Mouse (Mus musculus) cerebellum, adult 2 months (tissue): ENCODE data around the gene Ciapin1. TPM values are rescaled to one million over a fixed set of nuclear protein-coding genes. Genes with fewer than 3 reads are reported as not detected.

ENCODE experiments used
- DNase-seq, 2 experiments: peaks; one replicate each; pipeline ENCODE4 v3.0.0; 2021
- H3K27ac ChIP-seq: fragments of 200-500 bp; 2 replicates; pipeline ENCODE4 v1.5.1; 2012; ENCODE audit warnings: low read length, control low read depth, inconsistent platforms; ENCODE audit not compliant: insufficient read depth
- H3K27me3 ChIP-seq: fragments of 200-500 bp; 2 replicates; pipeline ENCODE4 v1.6.1; 2012; ENCODE audit warnings: inconsistent platforms, mild to moderate bottlenecking, low read length, moderate library complexity; ENCODE audit not compliant: control insufficient read depth, insufficient read depth
- H3K4me1 ChIP-seq: fragments of 200-500 bp; 2 replicates; pipeline ENCODE4 v1.6.1; 2011; ENCODE audit warnings: low read length; ENCODE audit not compliant: control insufficient read depth, insufficient read depth
- H3K4me3 ChIP-seq: fragments of 200-500 bp; replicated peaks from 2 replicates; pipeline ENCODE3; 2011; ENCODE audit warnings: mild to moderate bottlenecking, low read depth, low read length, control low read depth; ENCODE audit not compliant: insufficient read depth
- CTCF ChIP-seq: fragments of 200-500 bp; IDR thresholded peaks from 2 replicates; pipeline ENCODE4 v1.5.1; 2011; ENCODE audit warnings: low read depth, mild to moderate bottlenecking, control low read depth, low read length, moderate library complexity, borderline replicate concordance; ENCODE audit not compliant: insufficient read depth
- POLR2A ChIP-seq: fragments of 200-500 bp; IDR thresholded peaks from 2 replicates; pipeline ENCODE4 v1.6.1; 2011; ENCODE audit warnings: low read length, control low read depth, borderline replicate concordance; ENCODE audit not compliant: insufficient read depth
- WGBS: fragments of 180-500 bp; shearing (Covaris S2); methylation state at CpG from one replicate; pipeline ENCODE4 v1.1.7; 2018; 5-methylcytosine and 5-hydroxymethylcytosine counted together
- polyA plus RNA-seq: library from polyadenylated mRNA; depleted of rRNA; stranded (reverse); fragments of >200 nt; gene quantifications from 2 replicates; pipeline ENCODE4 v1.2.3, GENCODE M21; 2012; rRNA removed

Ciapin1 gene
- 58.2 and 58.4 TPM in 2 replicates for polyA plus RNA-seq

- peaks cover 5% of the 10 kb centered on the region for H3K4me1 ChIP-seq
- peak within 1 kb of the TSS; percentile 97 for H3K27ac ChIP-seq
- DNase-seq: peak; percentile 94 to 96
- WGBS: under 1% methylated on average over 82 of the region's 82 CpGs
- no peak for TF ChIP-seq CTCF
- TF ChIP-seq POLR2A: peak; percentile 93
- no peaks in the 10 kb centered on the region for H3K27me3 ChIP-seq
- peak within 1 kb of the TSS; percentile 87 for H3K4me3 ChIP-seq
Observed at GRCm38 (mm10) chr8:94837662-94838574, at the start of gene Ciapin1, which contains the start of gene Coq9. TSS of gene Ciapin1 (minus strand) at chr8:94838358. TSS of gene Coq9 (plus strand) at chr8:94838321.

GRCm38 (mm10) chr8:94880742-94881141 lies 42.6 kb upstream of the Ciapin1 start:
- no peak for DNase-seq
- Histone ChIP-seq H3K4me3 (no peak overlapping the region), H3K27ac (no peak overlapping the region), H3K27me3 (no peaks in the 10 kb centered on the region), H3K4me1 (no peaks in the 10 kb centered on the region)
- no peak for TF ChIP-seq CTCF
- 78% methylated on average over 4 of the region's 4 CpGs for WGBS

GRCm38 (mm10) chr8:94876820-94877219 lies 38.7 kb upstream of the Ciapin1 start:
- peaks cover 4% of the 10 kb centered on the region for H3K4me1 ChIP-seq
- no peak overlapping the region for H3K4me3 ChIP-seq
- WGBS: 63% methylated on average over 3 of the region's 3 CpGs
- no peak for DNase-seq
- H3K27ac ChIP-seq: no peak overlapping the region
- no peaks in the 10 kb centered on the region for H3K27me3 ChIP-seq
- no peak for TF ChIP-seq CTCF
- TF ChIP-seq POLR2A: no peak

- no peak within 1 kb of the TSS for H3K27ac ChIP-seq
- DNase-seq: peak; percentile 68 to 76
- H3K4me1 ChIP-seq: peaks cover 6% of the 10 kb centered on the region
- under 1% methylated on average over 36 of the region's 37 CpGs for WGBS
- no peaks in the 10 kb centered on the region for H3K27me3 ChIP-seq
- peak within 1 kb of the TSS; percentile 70 for H3K4me3 ChIP-seq
- no peak for TF ChIP-seq CTCF
Observed at GRCm38 (mm10) chr8:94876197-94876730, 38.1 kb upstream of the Ciapin1 start, which contains the start of gene Dok4. TSS of gene Dok4 (minus strand) at chr8:94876330.

GRCm38 (mm10) chr8:94875871-94876150 lies 37.7 kb upstream of the Ciapin1 start:
- WGBS: 1% methylated on average over 19 of the region's 20 CpGs

GRCm38 (mm10) chr8:94875096-94875870 lies 37.1 kb upstream of the Ciapin1 start:
- Histone ChIP-seq H3K27me3 (no peaks in the 10 kb centered on the region), H3K4me1 (peaks cover 10% of the 10 kb centered on the region)
- WGBS: 6% methylated on average over 17 of the region's 17 CpGs

More at GRCm38 (mm10) chr8:94875871-94876150, 37.7 kb upstream of the Ciapin1 start:
- Histone ChIP-seq H3K4me3 (peak overlapping the region; percentile 70), H3K27ac (no peak overlapping the region), H3K4me1 (peaks cover 8% of the 10 kb centered on the region), H3K27me3 (no peaks in the 10 kb centered on the region)
- DNase-seq: no peak
- TF ChIP-seq POLR2A (no peak), CTCF (no peak)

GRCm38 (mm10) chr8:94874358-94874757 lies 36.2 kb upstream of the Ciapin1 start:
- no peak for TF ChIP-seq POLR2A
- TF ChIP-seq CTCF: peak; percentile 80
- Histone ChIP-seq H3K4me3 (no peak overlapping the region), H3K27ac (no peak overlapping the region), H3K4me1 (peaks cover 18% of the 10 kb centered on the region), H3K27me3 (no peaks in the 10 kb centered on the region)
- peak; percentile 54 to 67 for DNase-seq
- WGBS: 19% methylated on average over 6 of the region's 6 CpGs

More at GRCm38 (mm10) chr8:94875096-94875870, 37.1 kb upstream of the Ciapin1 start:
- no peak overlapping the region for H3K27ac ChIP-seq
- no peak for DNase-seq
- TF ChIP-seq CTCF (no peak), POLR2A (no peak)
- peak overlapping the region; percentile 70 for H3K4me3 ChIP-seq
